Mouse (Mus musculus) cortical plate, adult 2 months (tissue): ENCODE measurements around the gene 1700066M21Rik.
A peak's percentile ranks its signal among the peaks of the same experiment; 100 is the strongest.

ENCODE experiments used
- CTCF ChIP-seq: fragments of 200-500 bp; IDR thresholded peaks from 2 replicates; pipeline ENCODE4 v1.5.1; 2011; ENCODE audit warnings: mild to moderate bottlenecking, control low read depth, low read length; ENCODE audit not compliant: insufficient read depth; ENCODE audit errors: extremely low read depth
- POLR2A ChIP-seq: fragments of 200-500 bp; IDR thresholded peaks from 2 replicates; pipeline ENCODE4 v1.6.1; 2011; ENCODE audit warnings: mild to moderate bottlenecking, low read length, control low read depth; ENCODE audit not compliant: insufficient read depth; ENCODE audit errors: extremely low read depth

DNA sequence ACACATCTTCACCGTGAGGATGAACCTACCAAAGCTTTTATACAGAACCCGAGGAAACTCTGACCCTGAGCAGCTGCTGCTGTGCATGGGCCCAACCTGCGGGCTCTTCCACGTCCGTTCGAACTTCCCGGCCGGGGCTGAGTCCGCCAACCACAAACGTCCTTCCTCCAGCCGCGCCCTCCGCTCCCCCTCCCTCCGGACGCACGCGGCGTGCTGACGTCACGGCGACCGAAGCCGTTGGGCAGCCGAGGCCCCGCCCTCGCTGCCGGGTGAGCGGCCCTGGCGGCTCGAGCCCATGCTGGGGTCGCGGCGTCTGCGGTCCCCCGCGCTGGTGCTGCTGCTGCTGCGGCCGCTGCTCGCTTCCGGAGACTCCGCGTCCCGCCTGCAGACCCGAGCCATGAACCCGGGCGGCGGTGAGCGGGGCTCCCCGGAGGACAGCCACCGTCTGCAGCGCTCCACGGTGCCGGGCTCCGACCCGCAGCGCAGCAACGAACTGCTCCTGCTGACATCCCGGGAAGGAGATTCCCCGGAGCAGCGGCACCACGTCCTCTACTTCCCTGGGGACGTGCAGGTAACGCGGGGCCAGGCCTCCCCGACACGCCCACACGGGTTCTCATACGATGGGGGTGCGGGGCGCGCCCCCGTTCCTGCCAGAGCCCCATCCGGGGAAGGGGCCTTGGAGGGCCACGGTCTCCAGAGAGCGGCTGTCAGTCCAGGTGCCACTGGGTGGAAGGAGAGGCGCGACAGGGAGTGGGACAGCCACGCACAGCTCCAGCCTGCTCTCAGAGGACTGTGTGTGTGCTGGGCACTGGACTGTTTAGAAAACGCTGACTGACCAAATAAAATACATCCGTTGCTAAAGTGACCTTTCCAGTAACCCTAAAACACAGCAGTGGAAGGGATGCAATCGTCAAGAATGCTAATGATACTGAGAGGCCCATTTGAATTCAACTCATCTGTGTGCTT, at the start of gene 1700066M21Rik:
- TF ChIP-seq POLR2A (peak; percentile 75; the same call in 1 of the 2 replicates), CTCF (no peak)
